Mouse (Mus musculus) lung, postnatal 0 days (tissue): ENCODE data around the gene Gm42878.

Source experiments
- CTCF ChIP-seq: IDR thresholded peaks from 2 replicates; pipeline ENCODE4 v1.5.1; 2016; ENCODE audit warnings: antibody characterized with exemption, mild to moderate bottlenecking
- EP300 ChIP-seq: IDR thresholded peaks from 2 replicates; pipeline ENCODE4 v1.6.1; 2016; ENCODE audit warnings: antibody characterized with exemption, mild to moderate bottlenecking, control low read depth

DNA sequence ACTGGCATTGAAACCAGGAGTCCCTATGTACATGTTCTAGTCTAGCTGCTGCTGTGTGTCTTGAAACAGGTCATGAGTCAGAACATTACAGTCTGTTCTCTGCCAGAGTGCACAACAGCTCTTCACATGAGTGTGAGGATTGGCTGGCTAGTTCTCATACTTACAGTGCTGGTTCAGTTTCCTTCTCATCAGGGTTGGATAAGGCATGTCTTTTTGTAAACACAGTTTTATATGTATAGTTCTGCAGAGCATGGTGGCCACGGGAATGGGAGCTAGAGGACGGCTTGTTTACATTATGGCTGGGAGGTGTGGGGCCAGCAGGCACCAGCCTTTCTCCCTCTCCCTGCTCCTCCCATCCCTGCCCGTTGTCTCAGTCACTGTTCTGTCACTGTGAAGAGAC lies 75.7 kb downstream of the Gm42878 start:
- no peak for TF ChIP-seq CTCF
- peak; percentile 93 for TF ChIP-seq EP300
